ENCODE assay signal across 9 mouse cellular contexts in the genomic region with DNA sequence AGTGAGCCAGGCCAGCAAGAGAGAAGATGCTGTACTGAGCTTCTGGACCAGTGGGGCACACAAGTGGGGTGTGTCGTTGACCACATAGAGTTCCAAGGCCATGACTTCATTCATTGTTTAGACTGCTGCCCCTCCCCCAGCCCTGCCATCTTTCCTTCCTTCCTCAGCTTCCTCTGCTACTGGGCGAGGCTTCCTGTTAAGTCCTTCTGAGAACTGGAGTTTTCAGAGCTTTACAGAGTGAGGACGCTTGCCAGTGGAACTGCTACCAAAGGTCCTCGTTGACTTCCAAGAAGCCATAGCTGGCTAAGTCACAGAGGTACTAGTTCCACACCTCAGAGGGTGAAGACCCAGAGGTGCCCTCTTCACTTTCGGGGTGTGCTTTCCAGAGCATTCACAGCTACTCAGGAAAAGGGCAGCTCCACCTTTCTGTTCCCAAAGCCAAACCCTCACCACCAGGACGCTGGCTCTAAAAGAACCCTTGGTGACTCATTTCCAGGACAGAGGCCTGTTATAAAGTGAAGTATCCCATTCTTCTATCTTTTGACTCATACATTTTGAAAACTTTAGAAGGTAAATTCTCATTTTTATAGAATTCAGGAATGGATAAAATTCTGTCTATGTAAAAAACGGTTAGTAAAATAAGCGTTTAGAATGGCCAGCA. TPM values are rescaled to one million over a fixed set of nuclear protein-coding genes. Genes with fewer than 3 reads are reported as not detected.
DNase-seq lines count a peak whose midpoint lies in the region; ATAC-seq and TF ChIP-seq lines count a peak whose summit lies in the region.
"Had no signal": no experiment of that assay in that cellular context is flagged by ENCODE, and none has a peak within 500 bp of the region (broad histone marks: within the 10 kb centered on the region; RNA-seq: fewer than 3 reads in every experiment).

No protein-coding gene starts in this region.

- intact Hi-C loops in gastrocnemius, adult 2 months (cut with DNase I): no loop called here

- H3K4me2 ChIP-seq in heart, embryonic 13.5 days: 0 out of 2 replicates have a peak overlapping the region, but pooled peaks have one; percentile 5

- H3K9me3 ChIP-seq in heart, embryonic 13.5 days: no peaks in the 10 kb centered on the region

- no peak for TF ChIP-seq CTCF in gastrocnemius, adult 2 months (IDR thresholded peaks at IDR 0.05)

- ATAC-seq in heart, embryonic 13.5 days (ENCODE audit: extremely low read depth, insufficient number of reproducible peaks, low FRiP score, low TSS enrichment): no peak

- peak; percentile 71 for DNase-seq in gastrocnemius, adult 2 months
- no peak for DNase-seq in gastrocnemius, postnatal 10 days
- peak; percentile 86 to 89 for DNase-seq in kidney, postnatal 25 days
- DNase-seq in skeletal muscle tissue, adult 2 months (ENCODE audit: low read depth, low spot score): peak; percentile 59
- DNase-seq in layer of hippocampus, adult 18-20 months (ENCODE audit: low spot score in 2 of 2): no peak
- DNase-seq in T-cell, adult 2 months (ENCODE audit: low spot score): no peak
- DNase-seq in spleen, postnatal 36 days (ENCODE audit: low spot score in 2 of 2): no peak
- DNase-seq: cerebellum, postnatal 25 days had no signal

- H3K4me1 ChIP-seq in heart, embryonic 13.5 days: peaks cover 43% of the 10 kb centered on the region

- H3K27me3 ChIP-seq in heart, embryonic 13.5 days (replicated peaks): no peaks in the 10 kb centered on the region

- WGBS in heart, embryonic 13.5 days: 65% methylated on average over 8 of the region's 8 CpGs

- H3K9ac ChIP-seq in heart, embryonic 13.5 days: no peak overlapping the region

- no peak overlapping the region for H3K4me3 ChIP-seq in gastrocnemius, adult 2 months
- no peak overlapping the region for H3K4me3 ChIP-seq in heart, embryonic 13.5 days

- H3K36me3 ChIP-seq in heart, embryonic 13.5 days: no peaks in the 10 kb centered on the region

- peak overlapping the region; percentile 86 for H3K27ac ChIP-seq in gastrocnemius, adult 2 months
- H3K27ac ChIP-seq in heart, embryonic 13.5 days (replicated peaks): peak overlapping the region; percentile 61

RNA-seq across cellular contexts. Expression of a gene that starts 49.6 kb away (rescaled TPM):
- total RNA-seq in gastrocnemius, adult 2 months (2021): 10 to 100 TPM; 34.1 to 58.6 TPM
- 10 to 100 TPM; 50.8 to 58.0 TPM for total RNA-seq in gastrocnemius, postnatal 10 days (2021)
- 12.0 and 12.2 TPM in 2 replicates for polyA plus RNA-seq in heart, embryonic 13.5 days (2015; fragmentation: Nextera tagmentation; extraction: Ambion mirVana)
- 100 to 1,000 TPM; 157 to 166 TPM for total RNA-seq in layer of hippocampus, adult 18-20 months (2021)

Comparison
In these comparisons a context has a peak if more than half of its experiments do, and no peak if none do; other contexts are left out.
1. DNase-seq: peak in gastrocnemius, adult 2 months (single experiment), kidney, postnatal 25 days (2 of 2) and skeletal muscle tissue, adult 2 months (single experiment); none in gastrocnemius, postnatal 10 days (single experiment), layer of hippocampus, adult 18-20 months (0 of 2), T-cell, adult 2 months (single experiment) and spleen, postnatal 36 days (0 of 2).